Mouse (Mus musculus) mouse embryonic stem cell (cell line): Measurements from ENCODE around the gene Gm16253.
"Not testable (repeated sequence)": the region's sequence is repeated elsewhere in the genome, so short reads cannot be mapped to it uniquely, and the experiment has no call there.

Source experiments
- in situ Hi-C, 2 experiments: fragments of 300-500 bp; cut with MboI; formaldehyde crosslinking; loops; 1 replicate in 1 of 2; 3 replicates in 1 of 2; pipeline ENCODE4 v1.14.3; 2019 to 2020; ENCODE audit warnings: low sequenced_read_pairs in 2 of 2, low pct_unique_long_range_greater_than_20kb in 1 of 2, mixed read lengths in 1 of 2; ENCODE audit not compliant: unreplicated experiment in 1 of 2

Gm16253 gene

GRCm38 (mm10) chr3:96603311-96603710 is 26.5 kb downstream of the Gm16253 start:
- in situ Hi-C loops, result no loop called here

- in situ Hi-C loops, result not testable (repeated sequence)
Observed at GRCm38 (mm10) chr3:96606007-96606406, 29.2 kb downstream of the Gm16253 start.

- in situ Hi-C loops, result no loop called here
Observed at GRCm38 (mm10) chr3:96606618-96607017, 29.8 kb downstream of the Gm16253 start.

- in situ Hi-C loops, result no loop called here
Observed at GRCm38 (mm10) chr3:96617941-96618340, 41.2 kb downstream of the Gm16253 start.

- in situ Hi-C loops, result no loop called here
Observed at GRCm38 (mm10) chr3:96623201-96623600, 46.4 kb downstream of the Gm16253 start.

GRCm38 (mm10) chr3:96629729-96630600 is 53.2 kb downstream of the Gm16253 start, which contains the start of gene Rbm8a:
Gene Rbm8a, plus strand, starts transcription at chr3:96629933.
- in situ Hi-C loops, result loop anchor here in 1 of 2 experiments (10.0 kb wide), 1 partner anchor 85 kb away; no protein-coding TSS in a partner anchor
